ENCODE assay signal across 8 mouse cellular contexts in genomic region chr13:21855146-21855545, GRCm38 (mm10). TPM values are rescaled to one million over a fixed set of nuclear protein-coding genes. Genes with fewer than 3 reads are reported as not detected.
DNase-seq lines count a peak whose midpoint lies in the region; ATAC-seq and TF ChIP-seq lines count a peak whose summit lies in the region.

No protein-coding gene starts in this region.

- H3K4me1 ChIP-seq in ES-E14 (ENCODE audit: control insufficient read depth in 2 of 2, insufficient read depth in 2 of 2, low read length in 2 of 2, poor library complexity in 1 of 2): peaks cover 5 to 8% of the 10 kb centered on the region in 2 experiments
- no peaks in the 10 kb centered on the region for H3K4me1 ChIP-seq in forebrain, postnatal 0 days (ENCODE audit: insufficient read depth)
- H3K4me1 ChIP-seq in hindbrain, embryonic 14.5 days (replicated peaks; ENCODE audit: control insufficient read depth, insufficient read depth, low read length): no peaks in the 10 kb centered on the region

- H3K27me3 ChIP-seq in forebrain, postnatal 0 days (ENCODE audit: insufficient read depth, low read length): no peaks in the 10 kb centered on the region
- H3K27me3 ChIP-seq in hindbrain, embryonic 14.5 days (ENCODE audit: control insufficient read depth, insufficient read depth, low read length): no peaks in the 10 kb centered on the region

- DNase-seq in ES-E14 (ENCODE audit: low read depth, low spot score): peak; percentile 60
- DNase-seq in c-Kit-positive CD71-positive TER-119-positive erythroid progenitor cells, embryonic 14.5 days (ENCODE audit: low spot score): peak; percentile 81
- peak; percentile 59 for DNase-seq in forebrain, postnatal 0 days
- peak; percentile 80 for DNase-seq in hindbrain, embryonic 14.5 days (ENCODE audit: low spot score)
- DNase-seq in layer of hippocampus, postnatal 36 days: peak; percentile 85 to 90
- peak; percentile 39 for DNase-seq in lung, postnatal 25 days (ENCODE audit: low spot score)
- DNase-seq in retina, postnatal 7 days (ENCODE audit: low read depth, low spot score): peak; percentile 17
- DNase-seq in urinary bladder, postnatal 25 days (ENCODE audit: low spot score): peak; percentile 63

- peak overlapping the region; percentile 73 to 82; a peak in 3 of 4 replicates for H3K4me3 ChIP-seq in ES-E14 (ENCODE audit: insufficient read depth in 1 of 2, low read depth in 1 of 2, low read length in 2 of 2, poor library complexity in 1 of 2, severe bottlenecking in 1 of 2)
- peak overlapping the region; percentile 42 for H3K4me3 ChIP-seq in forebrain, postnatal 0 days (ENCODE audit: low read depth, low read length)
- peak overlapping the region; percentile 37 for H3K4me3 ChIP-seq in hindbrain, embryonic 14.5 days (replicated peaks; ENCODE audit: low read length)

- peak; percentile 38 for ATAC-seq in forebrain, postnatal 0 days
- peak; percentile 79 for ATAC-seq in hindbrain, embryonic 14.5 days (ENCODE audit: low FRiP score)

- in situ Hi-C loops in ES-E14 (cut with MboI; ENCODE audit: low sequenced_read_pairs in 2 of 2, unreplicated experiment in 2 of 2): loop anchor here in 1 of 2 experiments (25.0 kb wide), 1 partner anchor 1557 kb away; the partner anchor contains the start of gene Abt1

- TF ChIP-seq CTCF in forebrain, postnatal 0 days (IDR thresholded peaks at IDR 0.05; ENCODE audit: low read depth): no peak

- WGBS in forebrain, postnatal 0 days: 3% methylated on average over 11 of the region's 11 CpGs
- 2% methylated on average over 11 of the region's 11 CpGs for WGBS in hindbrain, embryonic 14.5 days

- no peak overlapping the region for H3K9ac ChIP-seq in ES-E14 (ENCODE audit: insufficient read depth, low read depth, low read length, poor library complexity, severe bottlenecking)
- no peak overlapping the region for H3K9ac ChIP-seq in forebrain, postnatal 0 days
- H3K9ac ChIP-seq in hindbrain, embryonic 14.5 days: no peak overlapping the region

- H3K36me3 ChIP-seq in ES-E14 (ENCODE audit: control insufficient read depth, insufficient read depth, low read length, poor library complexity, severe bottlenecking): no peaks in the 10 kb centered on the region
- no peaks in the 10 kb centered on the region for H3K36me3 ChIP-seq in forebrain, postnatal 0 days (ENCODE audit: insufficient read depth)
- H3K36me3 ChIP-seq in hindbrain, embryonic 14.5 days (replicated peaks; ENCODE audit: control insufficient read depth, insufficient read depth): no peaks in the 10 kb centered on the region

- H3K9me3 ChIP-seq in ES-E14 (ENCODE audit: control insufficient read depth, insufficient read depth, low read depth, low read length): no peaks in the 10 kb centered on the region
- H3K9me3 ChIP-seq in forebrain, postnatal 0 days (ENCODE audit: low read length): no peaks in the 10 kb centered on the region
- H3K9me3 ChIP-seq in hindbrain, embryonic 14.5 days (ENCODE audit: control insufficient read depth, low read length): no peaks in the 10 kb centered on the region

- peak overlapping the region; percentile 43 for H3K4me2 ChIP-seq in forebrain, postnatal 0 days (ENCODE audit: low read depth)
- H3K4me2 ChIP-seq in hindbrain, embryonic 14.5 days (replicated peaks): peak overlapping the region; percentile 46

- H3K27ac ChIP-seq in ES-E14 (ENCODE audit: insufficient read depth, low read depth, low read length, poor library complexity, severe bottlenecking): no peak overlapping the region; the same call in 1 of the 2 replicates
- H3K27ac ChIP-seq in forebrain, postnatal 0 days (ENCODE audit: low read depth, low read length): no peak overlapping the region
- no peak overlapping the region for H3K27ac ChIP-seq in hindbrain, embryonic 14.5 days

TF ChIP-seq in ES-E14, 5 proteins besides CTCF, POLR2A, EP300 and RAD21:
- TF ChIP-seq MAFK (IDR thresholded peaks at IDR 0.05; ENCODE audit: insufficient read depth, low read depth, low read length): peak; percentile 84
- no peak for TF ChIP-seq CHD2 (IDR thresholded peaks at IDR 0.05; ENCODE audit: low read depth, low read length)
- TF ChIP-seq HCFC1 (IDR thresholded peaks at IDR 0.05; ENCODE audit: borderline replicate concordance, insufficient read depth, low read length): 0 out of 2 replicates have a peak, but pooled peaks have one; percentile 23

RNA-seq across cellular contexts. Expression of gene Hist1h2br, which starts 21.6 kb away (rescaled TPM):
- total RNA-seq in ES-E14 (2012; rRNA removed): 1,712 and 2,111 TPM in 2 replicates
- total RNA-seq in forebrain, postnatal 0 days (2014; rRNA removed): 158 and 260 TPM in 2 replicates
- 4.6 and 4.9 TPM in 2 replicates for polyA plus RNA-seq in forebrain, postnatal 0 days (2015; fragmentation: Nextera tagmentation; extraction: Ambion mirVana)
- 3.8 TPM in 2 replicates for polyA plus RNA-seq in hindbrain, embryonic 14.5 days (2014; fragmentation: Nextera tagmentation; extraction: Ambion mirVana)
- total RNA-seq in layer of hippocampus, postnatal 36 days (2021): 10 to 100 TPM; 49.6 to 51.2 TPM

RNA-seq across cellular contexts. Expression of gene Hist1h2ap, which starts 21.8 kb away (rescaled TPM):
- 3,404 and 3,578 TPM in 2 replicates for total RNA-seq in ES-E14 (2012; rRNA removed)
- total RNA-seq in forebrain, postnatal 0 days (2014; rRNA removed): 584 and 748 TPM in 2 replicates
- 655 and 1,288 TPM in 2 replicates for polyA plus RNA-seq in forebrain, postnatal 0 days (2015; fragmentation: Nextera tagmentation; extraction: Ambion mirVana)
- 574 and 576 TPM in 2 replicates for polyA plus RNA-seq in hindbrain, embryonic 14.5 days (2014; fragmentation: Nextera tagmentation; extraction: Ambion mirVana)
- total RNA-seq in layer of hippocampus, postnatal 36 days (2021): 10 to 100 TPM; 34.7 to 45.0 TPM

RNA-seq across cellular contexts. Expression of gene Hist1h4n, which starts 23.1 kb away (rescaled TPM):
- 2,365 and 3,405 TPM in 2 replicates for total RNA-seq in ES-E14 (2012; rRNA removed)
- total RNA-seq in forebrain, postnatal 0 days (2014; rRNA removed): 2,245 and 2,544 TPM in 2 replicates
- polyA plus RNA-seq in forebrain, postnatal 0 days (2015; fragmentation: Nextera tagmentation; extraction: Ambion mirVana): 2.4 and 5.0 TPM in 2 replicates
- 5.5 and 8.9 TPM in 2 replicates for polyA plus RNA-seq in hindbrain, embryonic 14.5 days (2014; fragmentation: Nextera tagmentation; extraction: Ambion mirVana)
- 10 to 100 TPM; 29.3 to 57.3 TPM for total RNA-seq in layer of hippocampus, postnatal 36 days (2021)

RNA-seq across cellular contexts. Expression of gene Hist1h4m, which starts 43.6 kb away (rescaled TPM):
- 9.8 and 22.8 TPM in 2 replicates for total RNA-seq in ES-E14 (2012; rRNA removed)
- 1.3 and 1.7 TPM in 2 replicates for total RNA-seq in forebrain, postnatal 0 days (2014; rRNA removed)
- polyA plus RNA-seq in forebrain, postnatal 0 days (2015; fragmentation: Nextera tagmentation; extraction: Ambion mirVana): not detected in 2 replicates
- not detected in 2 replicates for polyA plus RNA-seq in hindbrain, embryonic 14.5 days (2014; fragmentation: Nextera tagmentation; extraction: Ambion mirVana)
- total RNA-seq in layer of hippocampus, postnatal 36 days (2021): 100 to 1,000 TPM; 229 to 282 TPM

RNA-seq across cellular contexts. Expression of gene Hist1h2ao, which starts 44.9 kb away (rescaled TPM):
- 669 TPM in 1 of 2 replicates, not detected in the other for total RNA-seq in ES-E14 (2012; rRNA removed)
- total RNA-seq in forebrain, postnatal 0 days (2014; rRNA removed): 1.0 TPM in 1 of 2 replicates, not detected in the other
- polyA plus RNA-seq in forebrain, postnatal 0 days (2015; fragmentation: Nextera tagmentation; extraction: Ambion mirVana): 1.6 TPM in 1 of 2 replicates, not detected in the other
- not detected in 2 replicates for polyA plus RNA-seq in hindbrain, embryonic 14.5 days (2014; fragmentation: Nextera tagmentation; extraction: Ambion mirVana)
- total RNA-seq in layer of hippocampus, postnatal 36 days (2021): 10 to 100 TPM in 1 of 2 experiments, not detected in 1; 19.5 TPM

Comparison
In these comparisons a context has a peak if more than half of its experiments do, and no peak if none do; other contexts are left out.
1. DNase-seq: peak in every context shown above with its lines; median percentile 88 in layer of hippocampus, postnatal 36 days; 81 in c-Kit-positive CD71-positive TER-119-positive erythroid progenitor cells, embryonic 14.5 days; 80 in hindbrain, embryonic 14.5 days; 63 in urinary bladder, postnatal 25 days; 60 in ES-E14; 59 in forebrain, postnatal 0 days; 39 in lung, postnatal 25 days; 17 in retina, postnatal 7 days.
2. RNA of gene Hist1h2ap, which starts 21.8 kb away (total RNA-seq): 3,404 to 3,578 TPM in ES-E14 and 584 to 748 TPM in forebrain, postnatal 0 days; 34.7 to 45.0 TPM in layer of hippocampus, postnatal 36 days; every median in the first group is over 10 times any median in the second.
3. RNA of gene Hist1h4n, which starts 23.1 kb away (total RNA-seq): 2,365 to 3,405 TPM in ES-E14 and 2,245 to 2,544 TPM in forebrain, postnatal 0 days; 29.3 to 57.3 TPM in layer of hippocampus, postnatal 36 days; every median in the first group is over 10 times any median in the second.
4. Peak in every context shown above with its lines, with median percentiles within 50 percentile points of each other: H3K4me3 ChIP-seq.